Mouse (Mus musculus) ES-Bruce4 (cell line): Measurements from ENCODE around the gene Gng10. TPM values are rescaled to one million over a fixed set of nuclear protein-coding genes. Genes with fewer than 3 reads are reported as not detected.

Source experiments
- H3K27ac ChIP-seq: 2 replicates; pipeline ENCODE4 v1.5.1; 2012; ENCODE audit warnings: low read length, inconsistent platforms; ENCODE audit not compliant: insufficient read depth
- H3K27me3 ChIP-seq: 2 replicates; pipeline ENCODE4 v1.6.1; 2012; ENCODE audit warnings: mild to moderate bottlenecking, low read length, inconsistent platforms; ENCODE audit not compliant: control insufficient read depth, poor library complexity, insufficient read depth, severe bottlenecking
- H3K36me3 ChIP-seq: 2 replicates; pipeline ENCODE4 v1.6.1; 2012; ENCODE audit warnings: inconsistent platforms, mild to moderate bottlenecking, low read length, moderate library complexity; ENCODE audit not compliant: control insufficient read depth, poor library complexity, insufficient read depth, severe bottlenecking
- H3K4me1 ChIP-seq: one replicate; pipeline ENCODE4 v1.8.1; 2011; ENCODE audit warnings: low read length; ENCODE audit not compliant: control insufficient read depth, insufficient read depth
- H3K4me3 ChIP-seq: 2 replicates; pipeline ENCODE4 v1.5.1; 2011; ENCODE audit warnings: low read depth, mild to moderate bottlenecking, low read length
- H3K9ac ChIP-seq: 2 replicates; pipeline ENCODE4 v1.6.1; 2012; ENCODE audit warnings: low read depth, mild to moderate bottlenecking, inconsistent platforms; ENCODE audit not compliant: poor library complexity, severe bottlenecking
- H3K9me3 ChIP-seq: replicated peaks from 2 replicates; pipeline ENCODE4 v1.6.1; 2012; ENCODE audit warnings: mild to moderate bottlenecking, low read length, inconsistent platforms; ENCODE audit not compliant: control insufficient read depth, poor library complexity, insufficient read depth, severe bottlenecking
- CTCF ChIP-seq: IDR thresholded peaks from one replicate; pipeline ENCODE4 v1.8.1; 2011; ENCODE audit warnings: low read depth, low read length
- EP300 ChIP-seq: IDR thresholded peaks from 2 replicates; pipeline ENCODE4 v1.6.1; 2011; ENCODE audit warnings: low read depth, low read length; ENCODE audit not compliant: insufficient read depth
- POLR2A ChIP-seq: IDR thresholded peaks from one replicate; pipeline ENCODE4 v1.8.1; 2011; ENCODE audit warnings: low read length; ENCODE audit not compliant: insufficient read depth
- polyA plus RNA-seq: library from polyadenylated mRNA; stranded (reverse); fragments of >200 nt; gene quantifications from 2 replicates; pipeline ENCODE4 v1.2.4, GENCODE M21; 2011; ENCODE audit warnings: low read depth; ENCODE audit not compliant: missing spikeins, insufficient read depth, insufficient read length

Gene Gng10
- polyA plus RNA-seq, 1 experiment, result 18.3 TPM

GRCm38 (mm10) chr4:59051081-59051480 is 16.2 kb downstream of the Gng10 start:
- Histone ChIP-seq H3K27ac (no peak overlapping the region), H3K4me1 (peaks cover 1% of the 10 kb centered on the region), H3K9me3 (no peaks in the 10 kb centered on the region), H3K4me3 (no peak overlapping the region), H3K36me3 (no peaks in the 10 kb centered on the region), H3K27me3 (no peaks in the 10 kb centered on the region; the same call in 1 of the 2 replicates), H3K9ac (no peak overlapping the region)
- TF ChIP-seq POLR2A (no peak), EP300 (no peak), CTCF (no peak)

- no peak overlapping the region for H3K4me3 ChIP-seq
- no peaks in the 10 kb centered on the region; the same call in 1 of the 2 replicates for H3K27me3 ChIP-seq
- no peak overlapping the region for H3K9ac ChIP-seq
- no peaks in the 10 kb centered on the region for H3K4me1 ChIP-seq
- no peak overlapping the region for H3K27ac ChIP-seq
- H3K36me3 ChIP-seq, result no peaks in the 10 kb centered on the region
- no peaks in the 10 kb centered on the region for H3K9me3 ChIP-seq
- TF ChIP-seq EP300 (no peak), CTCF (no peak), POLR2A (no peak)
These were observed 23.0 kb downstream of the Gng10 start for GRCm38 (mm10) chr4:59057929-59058328.

GRCm38 (mm10) chr4:59062526-59062925 is 27.6 kb downstream of the Gng10 start:
- Histone ChIP-seq H3K27ac (no peak overlapping the region), H3K9ac (no peak overlapping the region), H3K4me3 (no peak overlapping the region), H3K9me3 (no peaks in the 10 kb centered on the region), H3K4me1 (no peaks in the 10 kb centered on the region), H3K27me3 (no peaks in the 10 kb centered on the region), H3K36me3 (no peaks in the 10 kb centered on the region)
- no peak for TF ChIP-seq EP300
- no peak for TF ChIP-seq POLR2A
- TF ChIP-seq CTCF, result no peak

- no peaks in the 10 kb centered on the region for H3K27me3 ChIP-seq
- H3K27ac ChIP-seq, result no peak overlapping the region
- no peaks in the 10 kb centered on the region for H3K9me3 ChIP-seq
- no peak overlapping the region for H3K4me3 ChIP-seq
- no peaks in the 10 kb centered on the region for H3K36me3 ChIP-seq
- no peak overlapping the region for H3K9ac ChIP-seq
- TF ChIP-seq EP300 (no peak), CTCF (no peak), POLR2A (no peak)
- no peaks in the 10 kb centered on the region for H3K4me1 ChIP-seq
These were observed 34.4 kb downstream of the Gng10 start for GRCm38 (mm10) chr4:59069276-59069675.

GRCm38 (mm10) chr4:59083430-59083829 is 48.5 kb downstream of the Gng10 start:
- no peaks in the 10 kb centered on the region for H3K9me3 ChIP-seq
- no peak for TF ChIP-seq EP300
- no peak for TF ChIP-seq CTCF
- TF ChIP-seq POLR2A, result no peak
- H3K4me3 ChIP-seq, result no peak overlapping the region
- no peaks in the 10 kb centered on the region for H3K36me3 ChIP-seq
- H3K9ac ChIP-seq, result no peak overlapping the region
- H3K4me1 ChIP-seq, result no peaks in the 10 kb centered on the region
- H3K27ac ChIP-seq, result no peak overlapping the region
- H3K27me3 ChIP-seq, result no peaks in the 10 kb centered on the region

DNA sequence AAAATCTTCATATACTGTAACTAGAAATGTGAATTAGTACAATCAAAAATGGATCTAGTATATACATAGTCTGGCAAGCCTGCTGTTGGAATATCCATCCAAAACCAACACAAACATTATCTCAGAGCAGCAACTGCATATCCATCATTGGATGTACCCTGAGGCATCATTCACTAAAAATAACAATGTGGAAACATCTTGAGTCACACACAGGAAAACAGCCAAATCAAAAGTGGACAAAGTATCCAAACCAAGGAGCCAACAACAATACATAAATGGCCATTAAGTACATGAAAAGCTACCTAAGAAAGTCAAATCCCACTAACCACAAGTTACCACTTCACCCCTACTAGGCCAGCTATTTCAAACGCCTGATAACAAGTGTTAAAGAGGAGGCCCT is 54.5 kb downstream of the Gng10 start:
- no peak overlapping the region for H3K9ac ChIP-seq
- H3K27me3 ChIP-seq, result no peaks in the 10 kb centered on the region
- no peak overlapping the region for H3K4me3 ChIP-seq
- no peaks in the 10 kb centered on the region for H3K36me3 ChIP-seq
- no peaks in the 10 kb centered on the region for H3K4me1 ChIP-seq
- no peak overlapping the region for H3K27ac ChIP-seq
- no peaks in the 10 kb centered on the region for H3K9me3 ChIP-seq
- TF ChIP-seq EP300 (no peak), POLR2A (no peak), CTCF (no peak)

Other genes starting within 250 kb of the Gng10 start
- gene Olfr267, start 247.4 kb upstream of the Gng10 start, polyA plus RNA-seq, result not detected in 2 replicates
- 58.0 and 65.2 TPM in 2 replicates for gene Ecpas, start 122.3 kb upstream of the Gng10 start, polyA plus RNA-seq
- gene Zkscan16, start 91.5 kb upstream of the Gng10 start, polyA plus RNA-seq, result 0.49 and 1.2 TPM in 2 replicates
- gene Ptgr1, start 48.0 kb upstream of the Gng10 start, polyA plus RNA-seq, result 17.9 and 19.8 TPM in 2 replicates
- gene Dnajc25, start 40.0 kb upstream of the Gng10 start, polyA plus RNA-seq, result 6.1 TPM in 2 replicates
- gene Gm20503, start 31.9 kb upstream of the Gng10 start, polyA plus RNA-seq, result not detected in 2 replicates
- 0.85 and 1.0 TPM in 2 replicates for gene AI481877, start 103.9 kb downstream of the Gng10 start, polyA plus RNA-seq
- gene Ugcg, start 154.2 kb downstream of the Gng10 start, polyA plus RNA-seq, result 60.0 and 61.2 TPM in 2 replicates